Mouse (Mus musculus) heart, postnatal 0 days (tissue): ENCODE data around the gene Atrnl1. TPM values are rescaled to one million over a fixed set of nuclear protein-coding genes. Genes with fewer than 3 reads are reported as not detected.
A peak's percentile ranks its signal among the peaks of the same experiment; 100 is the strongest.

Source experiments
- ATAC-seq: fragments of 200-750 bp; cut with Nextera tagmentation; 2 replicates; pipeline ENCODE4 v1.8.0; 2017; ENCODE audit warnings: low read depth, moderate number of reproducible peaks, moderate library complexity; ENCODE audit not compliant: insufficient read depth
- DNase-seq: peaks from one replicate; pipeline ENCODE4 v3.0.0-alpha.2; 2016; ENCODE audit warnings: low spot score
- H3K27ac ChIP-seq: fragments of 300-500 bp; sonication (generic); 2 replicates; pipeline ENCODE4 v1.5.1; 2014; ENCODE audit warnings: low read depth, mild to moderate bottlenecking
- H3K27me3 ChIP-seq: fragments of 300-500 bp; sonication (generic); 2 replicates; pipeline ENCODE4 v1.6.1; 2014; ENCODE audit warnings: low read length, mixed read lengths; ENCODE audit not compliant: control insufficient read depth, insufficient read depth
- H3K36me3 ChIP-seq: fragments of 300-500 bp; sonication (generic); replicated peaks from 2 replicates; pipeline ENCODE4 v1.6.1; 2014; ENCODE audit warnings: low read length, mixed read lengths; ENCODE audit not compliant: control insufficient read depth, insufficient read depth
- H3K4me1 ChIP-seq: fragments of 300-500 bp; sonication (generic); 2 replicates; pipeline ENCODE4 v1.6.1; 2014; ENCODE audit warnings: antibody characterized with exemption; ENCODE audit not compliant: control insufficient read depth, insufficient read depth
- H3K4me2 ChIP-seq: fragments of 300-500 bp; sonication (generic); 2 replicates; pipeline ENCODE4 v1.6.1; 2014; ENCODE audit warnings: low read depth, mild to moderate bottlenecking, low read length, moderate library complexity
- H3K4me3 ChIP-seq: fragments of 300-500 bp; sonication (generic); 2 replicates; pipeline ENCODE4 v1.5.1; 2014; ENCODE audit warnings: low read depth, low read length
- H3K9ac ChIP-seq: fragments of 300-500 bp; sonication (generic); replicated peaks from 2 replicates; pipeline ENCODE4 v1.6.1; 2014; ENCODE audit warnings: low read depth, low read length, mixed read lengths
- H3K9me3 ChIP-seq: fragments of 300-500 bp; sonication (generic); replicated peaks from 2 replicates; pipeline ENCODE4 v1.6.1; 2016; ENCODE audit warnings: low read length; ENCODE audit not compliant: control insufficient read depth
- CTCF ChIP-seq: IDR thresholded peaks from 2 replicates; pipeline ENCODE4 v1.5.1; 2016; ENCODE audit warnings: antibody characterized with exemption, control low read depth, low read depth
- EP300 ChIP-seq: IDR thresholded peaks from 2 replicates; pipeline ENCODE4 v1.6.1; 2016; ENCODE audit warnings: antibody characterized with exemption, low read depth
- WGBS: fragments of 180-500 bp; shearing (Covaris S2); extraction: QIAGEN DNeasy Blood & Tissue Kit; methylation state at CpG from one replicate; pipeline ENCODE4 v1.1.7; 2014; 5-methylcytosine and 5-hydroxymethylcytosine counted together
- polyA plus RNA-seq: library from polyadenylated mRNA; unstranded; fragments of >200 nt; fragmentation: Nextera tagmentation; extraction: Ambion mirVana; gene quantifications from 2 replicates; pipeline ENCODE4 v1.2.1, GENCODE M21; 2015
- total RNA-seq: library from RNA; depleted of rRNA; stranded (reverse); fragments of >200 nt; gene quantifications from 2 replicates; pipeline ENCODE4 v1.2.3, GENCODE M21; 2014; ENCODE audit warnings: low replicate concordance

The Atrnl1 gene
- total and polyA plus RNA-seq, 2 experiments from 2014 or later = 1.7 to 16.9 TPM

DNA sequence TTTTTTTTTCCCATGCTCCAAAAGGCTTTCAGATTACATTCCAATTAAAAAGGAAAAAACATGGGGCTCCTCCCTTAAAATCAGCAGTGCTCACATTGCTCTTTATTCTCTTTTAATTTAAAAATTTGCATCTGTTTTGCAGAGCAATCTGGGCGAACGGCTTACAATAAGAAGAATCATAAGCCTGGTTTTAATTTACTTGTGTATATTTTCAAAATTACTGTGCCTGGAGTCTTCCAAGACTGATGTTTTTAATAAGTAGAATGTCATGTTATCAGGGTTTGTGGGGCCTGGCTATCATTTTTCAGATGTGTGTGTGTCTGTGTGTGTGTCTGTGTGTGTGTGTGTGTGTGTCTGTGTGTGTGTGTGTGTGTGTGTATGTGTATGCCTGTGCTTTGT lies 9.9 kb upstream of the Atrnl1 start:
- ATAC-seq (no peak), DNase-seq (no peak)
- Histone ChIP-seq H3K4me2 (no peak overlapping the region), H3K36me3 (no peaks in the 10 kb centered on the region), H3K27ac (no peak overlapping the region), H3K27me3 (no peaks in the 10 kb centered on the region), H3K4me1 (0 out of 2 replicates have a peak, but pooled peaks cover 5% of the 10 kb centered on the region), H3K9ac (no peak overlapping the region), H3K4me3 (no peak overlapping the region), H3K9me3 (no peaks in the 10 kb centered on the region)
- TF ChIP-seq CTCF = no peak
- WGBS = 88% methylated on average over 2 of the region's 2 CpGs

GRCm38 (mm10) chr19:57603593-57603992 lies 7.2 kb upstream of the Atrnl1 start:
- Histone ChIP-seq H3K9ac (no peak overlapping the region), H3K4me1 (0 out of 2 replicates have a peak, but pooled peaks cover 5% of the 10 kb centered on the region), H3K36me3 (no peaks in the 10 kb centered on the region), H3K4me2 (no peak overlapping the region), H3K27me3 (no peaks in the 10 kb centered on the region), H3K27ac (no peak overlapping the region), H3K4me3 (no peak overlapping the region), H3K9me3 (no peaks in the 10 kb centered on the region)
- WGBS = 45% methylated on average over 3 of the region's 3 CpGs
- ATAC-seq = no peak
- TF ChIP-seq EP300 (no peak), CTCF (no peak)
- no peak for DNase-seq

- H3K9ac ChIP-seq = no peak overlapping the region
- no peak for DNase-seq
- no peaks in the 10 kb centered on the region for H3K27me3 ChIP-seq
- no peak for TF ChIP-seq CTCF
- TF ChIP-seq EP300 = no peak
- H3K27ac ChIP-seq = no peak overlapping the region
- 77% methylated on average over 3 of the region's 3 CpGs for WGBS
- H3K4me2 ChIP-seq = no peak overlapping the region
- H3K36me3 ChIP-seq = no peaks in the 10 kb centered on the region
- no peak overlapping the region for H3K4me3 ChIP-seq
- no peaks in the 10 kb centered on the region for H3K9me3 ChIP-seq
- 0 out of 2 replicates have a peak, but pooled peaks cover 5% of the 10 kb centered on the region for H3K4me1 ChIP-seq
- ATAC-seq = no peak
These were observed 4.9 kb upstream of the Atrnl1 start for GRCm38 (mm10) chr19:57605941-57606340.

DNA sequence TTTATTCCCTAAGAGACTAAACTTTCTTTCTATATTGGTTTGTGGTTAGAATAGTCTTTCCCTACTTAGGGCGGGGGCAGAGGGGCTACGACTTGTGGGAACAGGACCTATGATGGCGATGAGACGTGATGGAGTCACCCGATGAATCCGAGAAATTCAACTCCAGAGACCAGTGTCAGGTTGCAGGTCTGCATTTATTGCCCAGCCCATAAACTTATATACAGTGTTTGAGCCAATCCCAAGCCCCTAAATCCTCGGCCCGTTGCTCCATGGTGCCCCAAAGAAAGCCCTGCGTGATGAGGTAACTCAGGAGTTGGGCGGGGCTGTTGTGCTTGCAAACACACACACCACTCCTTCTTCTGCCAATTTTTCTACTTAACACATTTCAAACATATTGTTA lies 4.5 kb upstream of the Atrnl1 start:
- Histone ChIP-seq H3K27me3 (no peaks in the 10 kb centered on the region), H3K9ac (no peak overlapping the region), H3K4me1 (0 out of 2 replicates have a peak, but pooled peaks cover 5% of the 10 kb centered on the region), H3K4me3 (no peak overlapping the region), H3K27ac (no peak overlapping the region), H3K36me3 (no peaks in the 10 kb centered on the region), H3K9me3 (no peaks in the 10 kb centered on the region), H3K4me2 (no peak overlapping the region)
- ATAC-seq (no peak), DNase-seq (no peak)
- WGBS = 91% methylated on average over 10 of the region's 10 CpGs
- no peak for TF ChIP-seq EP300
- no peak for TF ChIP-seq CTCF

DNA sequence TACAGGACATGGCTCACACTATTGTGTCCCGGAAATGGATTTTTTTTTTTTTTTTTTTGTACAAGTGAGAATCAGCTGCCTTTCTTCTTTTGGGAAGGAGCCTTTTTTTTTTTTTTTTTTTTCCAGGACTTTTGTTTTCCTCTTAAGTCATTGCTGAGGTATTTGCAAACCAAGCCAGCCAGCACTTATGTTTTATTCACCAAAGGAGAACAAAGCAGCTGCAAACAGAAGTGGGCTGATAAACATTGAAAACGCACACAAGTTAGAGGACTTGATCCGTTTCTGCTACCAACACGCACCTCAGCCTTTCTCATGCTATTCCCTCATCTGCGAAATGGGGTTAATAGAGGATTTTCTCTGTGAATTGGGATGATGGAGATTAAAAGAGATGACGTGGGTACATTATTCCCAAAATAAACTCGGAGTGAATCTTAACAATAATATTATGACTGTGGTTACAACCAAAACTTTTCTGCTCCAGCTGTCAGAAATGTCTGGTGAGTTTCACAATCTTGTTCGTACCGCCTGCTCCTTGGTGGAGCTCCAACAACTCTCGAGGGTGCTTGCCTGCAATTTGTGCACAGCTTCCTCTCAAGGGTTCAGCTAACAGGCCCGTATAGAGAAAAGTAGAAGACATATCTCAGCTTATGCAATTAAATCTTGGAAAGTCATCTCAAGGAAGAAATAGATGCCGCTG lies 1.3 kb upstream of the Atrnl1 start:
- peak overlapping the region; percentile 92 for H3K27ac ChIP-seq
- no peak for TF ChIP-seq CTCF
- TF ChIP-seq EP300 = no peak
- peak overlapping the region; percentile 87 for H3K9ac ChIP-seq
- H3K4me3 ChIP-seq = peak overlapping the region; percentile 94
- no peaks in the 10 kb centered on the region for H3K36me3 ChIP-seq
- WGBS = 15% methylated on average over 12 of the region's 12 CpGs
- DNase-seq (peak; percentile 31), ATAC-seq (no peak)
- peak overlapping the region; percentile 99 for H3K4me2 ChIP-seq
- no peaks in the 10 kb centered on the region for H3K9me3 ChIP-seq
- no peaks in the 10 kb centered on the region for H3K27me3 ChIP-seq
- no peaks in the 10 kb centered on the region; the same call in 1 of the 2 replicates for H3K4me1 ChIP-seq
